Mouse (Mus musculus): ENCODE data around the gene Lgi1.

DNA sequence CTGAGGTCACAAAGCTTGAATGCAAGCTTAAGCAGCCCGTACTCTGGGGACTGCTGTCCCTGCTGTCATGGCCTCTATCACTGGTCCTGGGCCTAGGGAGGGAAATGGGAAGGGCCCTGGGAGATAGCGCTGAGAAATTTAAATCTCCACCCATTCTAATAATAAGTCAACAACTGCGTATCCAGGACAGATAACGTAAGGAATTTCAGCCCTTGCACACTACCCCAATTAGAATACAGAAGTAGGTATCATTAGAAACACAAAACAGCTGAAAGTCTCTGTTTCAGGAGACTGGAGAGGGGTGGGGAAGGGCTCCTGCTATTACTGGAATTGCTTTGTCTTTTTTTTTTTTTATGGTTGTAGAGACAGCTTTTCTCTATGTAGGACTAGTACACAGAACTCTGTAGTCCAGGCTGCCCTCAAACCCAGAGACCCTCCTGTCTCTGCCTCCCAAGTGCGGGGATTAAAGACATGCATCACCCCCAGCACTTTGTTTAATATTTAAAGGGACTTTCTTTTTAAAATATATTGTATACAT lies 56.4 kb downstream of the Lgi1 start:
- TF ChIP-seq CTCF (IDR thresholded peaks at IDR 0.05; ENCODE audit: control insufficient read depth, insufficient read depth, low read length) (no peak), POLR2A (IDR thresholded peaks at IDR 0.05; ENCODE audit: borderline replicate concordance, control insufficient read depth, low read depth, low read length) (no peak)
